In genomic region chr8:69970880-69971279, GRCm38 (mm10) we compare ENCODE assay signal across 16 mouse cellular contexts. TPM values are rescaled to one million over a fixed set of nuclear protein-coding genes. Genes with fewer than 3 reads are reported as not detected.
DNase-seq lines count a peak whose midpoint lies in the region; ATAC-seq lines count a peak whose summit lies in the region.
"Had no signal": no experiment of that assay in that cellular context is flagged by ENCODE, and none has a peak within 500 bp of the region (broad histone marks: within the 10 kb centered on the region; RNA-seq: fewer than 3 reads in every experiment).

No protein-coding gene starts in this region.

- H3K9me3 ChIP-seq in forebrain, embryonic 13.5 days (replicated peaks): no peaks in the 10 kb centered on the region
- H3K9me3 ChIP-seq in forebrain, embryonic 16.5 days (ENCODE audit: control insufficient read depth, low read length): no peaks in the 10 kb centered on the region
- H3K9me3 ChIP-seq in hindbrain, embryonic 12.5 days (replicated peaks): no peaks in the 10 kb centered on the region
- H3K9me3 ChIP-seq in hindbrain, embryonic 13.5 days: no peaks in the 10 kb centered on the region
- H3K9me3 ChIP-seq in midbrain, embryonic 10.5 days (replicated peaks): no peaks in the 10 kb centered on the region
- no peaks in the 10 kb centered on the region for H3K9me3 ChIP-seq in midbrain, embryonic 14.5 days (ENCODE audit: control insufficient read depth, low read length)

- no peaks in the 10 kb centered on the region for H3K27me3 ChIP-seq in forebrain, embryonic 13.5 days
- H3K27me3 ChIP-seq in forebrain, embryonic 16.5 days (replicated peaks; ENCODE audit: control insufficient read depth, insufficient read depth, low read length): no peaks in the 10 kb centered on the region
- H3K27me3 ChIP-seq in hindbrain, embryonic 12.5 days: no peaks in the 10 kb centered on the region
- H3K27me3 ChIP-seq in hindbrain, embryonic 13.5 days: no peaks in the 10 kb centered on the region
- H3K27me3 ChIP-seq in midbrain, embryonic 10.5 days (ENCODE audit: low read depth, poor library complexity, severe bottlenecking): no peaks in the 10 kb centered on the region
- H3K27me3 ChIP-seq in midbrain, embryonic 14.5 days (ENCODE audit: control insufficient read depth, insufficient read depth, low read length): no peaks in the 10 kb centered on the region

- H3K36me3 ChIP-seq in forebrain, embryonic 13.5 days (ENCODE audit: poor library complexity, severe bottlenecking): no peaks in the 10 kb centered on the region
- no peaks in the 10 kb centered on the region for H3K36me3 ChIP-seq in forebrain, embryonic 16.5 days (ENCODE audit: control insufficient read depth, insufficient read depth)
- H3K36me3 ChIP-seq in hindbrain, embryonic 12.5 days: no peaks in the 10 kb centered on the region
- H3K36me3 ChIP-seq in hindbrain, embryonic 13.5 days: no peaks in the 10 kb centered on the region
- peaks cover 12% of the 10 kb centered on the region; the same call in 1 of the 2 replicates for H3K36me3 ChIP-seq in midbrain, embryonic 10.5 days
- no peaks in the 10 kb centered on the region for H3K36me3 ChIP-seq in midbrain, embryonic 14.5 days (ENCODE audit: control insufficient read depth, insufficient read depth, low read length)

- H3K9ac ChIP-seq in forebrain, embryonic 13.5 days: peak overlapping the region; percentile 17; the same call in 1 of the 2 replicates
- no peak overlapping the region for H3K9ac ChIP-seq in forebrain, embryonic 16.5 days (replicated peaks; ENCODE audit: low read depth, low read length)
- no peak overlapping the region for H3K9ac ChIP-seq in hindbrain, embryonic 12.5 days
- H3K9ac ChIP-seq in hindbrain, embryonic 13.5 days: no peak overlapping the region
- H3K9ac ChIP-seq in midbrain, embryonic 14.5 days (replicated peaks; ENCODE audit: low read length): no peak overlapping the region

- no peak overlapping the region for H3K4me3 ChIP-seq in forebrain, embryonic 13.5 days
- no peak overlapping the region for H3K4me3 ChIP-seq in forebrain, embryonic 16.5 days (replicated peaks; ENCODE audit: low read length)
- no peak overlapping the region for H3K4me3 ChIP-seq in hindbrain, embryonic 12.5 days
- no peak overlapping the region for H3K4me3 ChIP-seq in hindbrain, embryonic 13.5 days
- H3K4me3 ChIP-seq in midbrain, embryonic 10.5 days: 0 out of 2 replicates have a peak overlapping the region, but pooled peaks have one; percentile 16
- no peak overlapping the region for H3K4me3 ChIP-seq in midbrain, embryonic 14.5 days (replicated peaks; ENCODE audit: low read depth, low read length)
- H3K4me3 ChIP-seq: erythroblast, embryonic 14.5 days; layer of hippocampus, adult 2 months had no signal

- DNase-seq in midbrain, embryonic 10.5 days (ENCODE audit: low spot score): no peak
- DNase-seq in midbrain, embryonic 14.5 days: no peak
- peak; percentile 59 for DNase-seq in lung, postnatal 25 days (ENCODE audit: low spot score)
- no peak for DNase-seq in ovary, postnatal 14 days (ENCODE audit: low spot score)
- DNase-seq: adrenal gland, postnatal 14 days; cerebellum, postnatal 36 days; gastrocnemius, postnatal 10 days; right cerebral cortex, postnatal 25 days; thymus, postnatal 25 days had no signal

- ATAC-seq in forebrain, embryonic 13.5 days: no peak
- no peak for ATAC-seq in forebrain, embryonic 16.5 days
- ATAC-seq in hindbrain, embryonic 12.5 days (ENCODE audit: low FRiP score): no peak
- no peak for ATAC-seq in hindbrain, embryonic 13.5 days (ENCODE audit: low FRiP score)
- ATAC-seq in midbrain, embryonic 14.5 days (ENCODE audit: low FRiP score, low TSS enrichment): no peak

- 98% methylated on average over 2 of the region's 2 CpGs for WGBS in forebrain, embryonic 13.5 days
- 90% methylated on average over 2 of the region's 2 CpGs for WGBS in forebrain, embryonic 16.5 days
- WGBS in hindbrain, embryonic 12.5 days: 91% methylated on average over 2 of the region's 2 CpGs
- WGBS in hindbrain, embryonic 13.5 days: 89% methylated on average over 2 of the region's 2 CpGs
- 92% methylated on average over 2 of the region's 2 CpGs for WGBS in midbrain, embryonic 10.5 days
- WGBS in midbrain, embryonic 14.5 days: 93% methylated on average over 2 of the region's 2 CpGs

- H3K27ac ChIP-seq in forebrain, embryonic 13.5 days: no peak overlapping the region
- no peak overlapping the region for H3K27ac ChIP-seq in forebrain, embryonic 16.5 days (ENCODE audit: low read length)
- H3K27ac ChIP-seq in hindbrain, embryonic 12.5 days: no peak overlapping the region
- H3K27ac ChIP-seq in hindbrain, embryonic 13.5 days: no peak overlapping the region
- no peak overlapping the region for H3K27ac ChIP-seq in midbrain, embryonic 10.5 days (replicated peaks)
- H3K27ac ChIP-seq in midbrain, embryonic 14.5 days (replicated peaks; ENCODE audit: low read depth, low read length): no peak overlapping the region
- H3K27ac ChIP-seq: layer of hippocampus, adult 2 months had no signal

- peaks cover 32% of the 10 kb centered on the region for H3K4me1 ChIP-seq in forebrain, embryonic 13.5 days
- peaks cover 18% of the 10 kb centered on the region for H3K4me1 ChIP-seq in forebrain, embryonic 16.5 days (replicated peaks; ENCODE audit: control insufficient read depth, insufficient read depth, low read length)
- peaks cover 33% of the 10 kb centered on the region for H3K4me1 ChIP-seq in hindbrain, embryonic 12.5 days
- peaks cover 42% of the 10 kb centered on the region for H3K4me1 ChIP-seq in hindbrain, embryonic 13.5 days (replicated peaks)
- H3K4me1 ChIP-seq in midbrain, embryonic 10.5 days: peaks cover 45% of the 10 kb centered on the region
- H3K4me1 ChIP-seq in midbrain, embryonic 14.5 days (ENCODE audit: control insufficient read depth, insufficient read depth, low read length): peaks cover 23% of the 10 kb centered on the region

- no peak overlapping the region for H3K4me2 ChIP-seq in forebrain, embryonic 13.5 days
- H3K4me2 ChIP-seq in forebrain, embryonic 16.5 days (ENCODE audit: low read length): no peak overlapping the region
- 0 out of 2 replicates have a peak overlapping the region, but pooled peaks have one; percentile 3 for H3K4me2 ChIP-seq in hindbrain, embryonic 12.5 days (replicated peaks)
- no peak overlapping the region for H3K4me2 ChIP-seq in hindbrain, embryonic 13.5 days
- no peak overlapping the region for H3K4me2 ChIP-seq in midbrain, embryonic 14.5 days (ENCODE audit: low read length)
- H3K4me2 ChIP-seq: midbrain, embryonic 11.5 days had no signal

RNA-seq across cellular contexts. Expression of gene Gatad2a, which starts 25.3 kb away (rescaled TPM):
- polyA plus RNA-seq in forebrain, embryonic 13.5 days (2015; fragmentation: Nextera tagmentation; extraction: Ambion mirVana): 29.5 and 31.7 TPM in 2 replicates
- 22.6 and 23.5 TPM in 2 replicates for polyA plus RNA-seq in forebrain, embryonic 16.5 days (2015; fragmentation: Nextera tagmentation; extraction: Ambion mirVana)
- 53.1 and 54.8 TPM in 2 replicates for polyA plus RNA-seq in hindbrain, embryonic 12.5 days (2016; fragmentation: Nextera tagmentation; extraction: Ambion mirVana)
- polyA plus RNA-seq in hindbrain, embryonic 13.5 days (2015; fragmentation: Nextera tagmentation; extraction: Ambion mirVana): 25.0 and 26.6 TPM in 2 replicates
- polyA plus RNA-seq in midbrain, embryonic 10.5 days (2016; fragmentation: Nextera tagmentation; extraction: Ambion mirVana): 48.0 and 48.7 TPM in 2 replicates
- polyA plus RNA-seq in midbrain, embryonic 14.5 days (2014; fragmentation: Nextera tagmentation; extraction: Ambion mirVana): 22.6 and 28.1 TPM in 2 replicates
